Mouse (Mus musculus) midbrain, embryonic 13.5 days (tissue): ENCODE measurements around the gene Pcnx. TPM values are rescaled to one million over a fixed set of nuclear protein-coding genes. Genes with fewer than 3 reads are reported as not detected.

Source experiments
- ATAC-seq: fragments of 200-750 bp; cut with Nextera tagmentation; 2 replicates; pipeline ENCODE4 v1.8.0; 2017; ENCODE audit warnings: mild to moderate bottlenecking, moderate TSS enrichment, moderate library complexity
- H3K27ac ChIP-seq: fragments of 300-500 bp; sonication (generic); 2 replicates; pipeline ENCODE4 v1.5.1; 2015; ENCODE audit warnings: inconsistent platforms, mild to moderate bottlenecking, moderate library complexity
- H3K27me3 ChIP-seq: fragments of 300-500 bp; sonication (generic); 2 replicates; pipeline ENCODE4 v1.6.1; 2015; ENCODE audit warnings: mild to moderate bottlenecking, inconsistent platforms
- H3K36me3 ChIP-seq: fragments of 300-500 bp; sonication (generic); 2 replicates; pipeline ENCODE4 v1.6.1; 2015; ENCODE audit warnings: mild to moderate bottlenecking, inconsistent platforms
- H3K4me1 ChIP-seq: fragments of 300-500 bp; sonication (generic); replicated peaks from 2 replicates; pipeline ENCODE4 v1.6.1; 2015; ENCODE audit warnings: inconsistent platforms
- H3K4me2 ChIP-seq: fragments of 300-500 bp; sonication (generic); replicated peaks from 2 replicates; pipeline ENCODE4 v1.6.1; 2015; ENCODE audit warnings: moderate library complexity, mild to moderate bottlenecking, inconsistent platforms
- H3K4me3 ChIP-seq: fragments of 300-500 bp; sonication (generic); replicated peaks from 2 replicates; pipeline ENCODE4 v1.5.1; 2015; ENCODE audit warnings: mild to moderate bottlenecking, inconsistent platforms
- H3K9ac ChIP-seq: fragments of 300-500 bp; sonication (generic); replicated peaks from 2 replicates; pipeline ENCODE4 v1.6.1; 2015; ENCODE audit warnings: mild to moderate bottlenecking, inconsistent platforms
- H3K9me3 ChIP-seq: fragments of 300-500 bp; sonication (generic); 2 replicates; pipeline ENCODE4 v1.6.1; 2016; ENCODE audit warnings: mild to moderate bottlenecking, inconsistent platforms
- WGBS: fragments of 180-500 bp; shearing (Covaris S2); methylation state at CpG from one replicate; pipeline ENCODE4 v1.1.7; 2015; 5-methylcytosine and 5-hydroxymethylcytosine counted together
- polyA plus RNA-seq: library from polyadenylated mRNA; unstranded; fragments of >200 nt; fragmentation: Nextera tagmentation; extraction: Ambion mirVana; gene quantifications from 2 replicates; pipeline ENCODE4 v1.2.1, GENCODE M21; 2015

Pcnx gene
- polyA plus RNA-seq, result 8.2 and 9.4 TPM in 2 replicates

DNA sequence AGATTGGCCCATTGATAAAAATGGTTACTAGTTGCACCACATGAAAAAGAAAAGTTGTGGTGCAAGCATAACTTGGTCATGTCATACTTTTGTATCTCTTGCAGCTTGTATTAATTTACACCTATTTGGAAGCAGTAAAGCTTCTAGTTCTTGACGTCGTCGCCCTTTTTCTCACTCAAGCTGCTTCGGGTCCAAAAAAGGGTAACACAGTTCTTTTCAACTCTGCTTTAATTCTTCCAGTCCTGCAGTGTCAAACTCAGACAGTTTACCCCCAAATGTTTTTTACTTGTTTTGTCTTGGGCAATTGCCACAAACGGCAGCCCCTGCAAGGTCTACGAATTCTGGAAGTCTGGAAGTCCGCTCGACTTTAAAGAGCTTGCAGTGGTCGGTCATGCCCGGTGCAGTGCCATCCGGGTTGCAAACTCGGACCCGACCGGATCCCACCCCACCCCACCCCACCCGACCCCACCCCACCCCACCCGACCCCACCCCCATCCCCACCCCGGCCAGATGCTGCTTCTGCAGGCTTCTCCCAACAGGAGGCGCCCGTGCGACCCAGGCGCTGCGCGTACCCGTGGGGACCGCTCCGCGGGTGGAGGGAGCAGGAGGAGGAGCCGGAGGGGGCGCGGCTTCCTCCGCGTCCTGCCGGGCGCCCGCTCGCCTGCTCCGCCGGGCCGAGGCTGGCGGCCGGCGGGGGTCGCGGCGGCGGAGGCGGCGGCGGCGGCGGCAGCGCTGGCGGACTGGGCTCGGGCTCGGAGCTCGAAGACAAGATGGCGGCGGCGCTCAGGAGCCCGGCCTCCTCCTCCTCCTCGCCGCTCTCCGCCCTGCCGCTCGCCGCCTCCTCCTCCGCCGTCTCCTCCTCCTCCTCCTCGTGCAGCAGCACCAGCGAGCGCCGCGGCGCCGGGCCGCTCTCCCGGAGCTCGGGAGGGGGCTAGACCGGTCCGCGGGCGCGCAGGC lies at the start of gene Pcnx:
Gene Pcnx, plus strand, starts transcription at position 673 of the 957 bp plus-strand sequence.
- peaks cover 46% of the 10 kb centered on the region for H3K4me1 ChIP-seq
- H3K4me2 ChIP-seq, result peak within 1 kb of the TSS; percentile 74
- no peaks in the 10 kb centered on the region for H3K9me3 ChIP-seq
- ATAC-seq, result peak; percentile 87
- no peaks in the 10 kb centered on the region for H3K36me3 ChIP-seq
- WGBS, result 4% methylated on average over 41 of the region's 83 CpGs
- H3K9ac ChIP-seq, result peak within 1 kb of the TSS; percentile 94
- H3K27ac ChIP-seq, result peak within 1 kb of the TSS; percentile 96
- peak within 1 kb of the TSS; percentile 97 for H3K4me3 ChIP-seq
- peaks cover 3% of the 10 kb centered on the region; the same call in 1 of the 2 replicates for H3K27me3 ChIP-seq

GRCm38 (mm10) chr12:81810417-81810816 lies 49.4 kb upstream of the Pcnx start:
- Histone ChIP-seq H3K9ac (no peak overlapping the region), H3K9me3 (no peaks in the 10 kb centered on the region), H3K4me1 (peaks cover 21% of the 10 kb centered on the region), H3K27me3 (peaks cover 22% of the 10 kb centered on the region), H3K4me3 (no peak overlapping the region), H3K4me2 (no peak overlapping the region), H3K36me3 (no peaks in the 10 kb centered on the region), H3K27ac (no peak overlapping the region)
- WGBS, result 29% methylated on average over 8 of the region's 8 CpGs
- no peak for ATAC-seq

- H3K4me2 ChIP-seq, result no peak overlapping the region
- H3K9me3 ChIP-seq, result no peaks in the 10 kb centered on the region
- 95% methylated on average over 5 of the region's 5 CpGs for WGBS
- H3K27ac ChIP-seq, result no peak overlapping the region
- H3K4me3 ChIP-seq, result no peak overlapping the region
- no peak for ATAC-seq
- peaks cover 5% of the 10 kb centered on the region for H3K27me3 ChIP-seq
- H3K9ac ChIP-seq, result no peak overlapping the region
- H3K4me1 ChIP-seq, result peaks cover 9% of the 10 kb centered on the region
- no peaks in the 10 kb centered on the region for H3K36me3 ChIP-seq
Measured at GRCm38 (mm10) chr12:81814742-81815141, 45.1 kb upstream of the Pcnx start.

- no peaks in the 10 kb centered on the region for H3K9me3 ChIP-seq
- 6% methylated on average over 10 of the region's 10 CpGs for WGBS
Measured at GRCm38 (mm10) chr12:81816330-81817125, 43.3 kb upstream of the Pcnx start.

DNA sequence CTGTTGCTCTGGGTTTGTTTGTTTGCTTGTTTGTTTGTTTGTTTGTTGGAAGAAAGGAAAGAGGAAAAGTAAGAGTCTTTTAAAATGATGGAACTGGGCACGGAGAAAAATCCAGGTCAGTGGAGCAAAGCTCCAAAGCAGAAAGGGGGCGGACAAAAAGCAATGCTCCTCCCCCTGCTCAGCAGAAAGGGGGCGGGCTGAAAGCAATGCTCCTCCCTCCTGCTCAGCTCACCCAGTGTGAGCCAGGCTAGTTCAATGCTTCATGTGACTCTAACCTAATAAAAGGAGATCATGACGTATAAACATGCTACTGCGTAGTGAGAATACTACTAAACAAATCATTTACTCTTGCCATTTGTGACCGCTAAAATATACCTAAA lies 42.7 kb upstream of the Pcnx start:
- Histone ChIP-seq H3K27me3 (peaks cover 5% of the 10 kb centered on the region; the same call in 1 of the 2 replicates), H3K4me2 (peak overlapping the region; percentile 32), H3K4me1 (peaks cover 9% of the 10 kb centered on the region), H3K36me3 (no peaks in the 10 kb centered on the region), H3K27ac (no peak overlapping the region), H3K9me3 (no peaks in the 10 kb centered on the region), H3K9ac (no peak overlapping the region), H3K4me3 (no peak overlapping the region)
- ATAC-seq, result 0 out of 2 replicates have a peak, but pooled peaks have one; percentile 40
- 43% methylated on average over 6 of the region's 6 CpGs for WGBS

More at GRCm38 (mm10) chr12:81816330-81817125, 43.3 kb upstream of the Pcnx start:
- Histone ChIP-seq H3K4me2 (peak overlapping the region; percentile 32), H3K9ac (no peak overlapping the region), H3K27ac (peak overlapping the region; percentile 41), H3K4me1 (peaks cover 9% of the 10 kb centered on the region), H3K27me3 (peaks cover 5% of the 10 kb centered on the region; the same call in 1 of the 2 replicates), H3K4me3 (no peak overlapping the region), H3K36me3 (no peaks in the 10 kb centered on the region)
- ATAC-seq, result peak; percentile 45; the same call in 1 of the 2 replicates

GRCm38 (mm10) chr12:81820700-81821099 lies 39.1 kb upstream of the Pcnx start:
- no peaks in the 10 kb centered on the region for H3K36me3 ChIP-seq
- 90% methylated on average over 4 of the region's 4 CpGs for WGBS
- no peak for ATAC-seq
- H3K27ac ChIP-seq, result no peak overlapping the region
- no peak overlapping the region for H3K4me3 ChIP-seq
- H3K4me1 ChIP-seq, result peaks cover 9% of the 10 kb centered on the region
- H3K9ac ChIP-seq, result no peak overlapping the region
- H3K9me3 ChIP-seq, result no peaks in the 10 kb centered on the region
- H3K27me3 ChIP-seq, result no peaks in the 10 kb centered on the region
- no peak overlapping the region for H3K4me2 ChIP-seq

- Histone ChIP-seq H3K4me3 (no peak overlapping the region), H3K36me3 (no peaks in the 10 kb centered on the region), H3K9ac (no peak overlapping the region), H3K27ac (no peak overlapping the region), H3K4me1 (no peaks in the 10 kb centered on the region), H3K9me3 (no peaks in the 10 kb centered on the region), H3K27me3 (no peaks in the 10 kb centered on the region), H3K4me2 (no peak overlapping the region)
- ATAC-seq, result no peak
- WGBS, result 86% methylated on average over 4 of the region's 4 CpGs
Measured at GRCm38 (mm10) chr12:81822176-81822575, 37.6 kb upstream of the Pcnx start.

DNA sequence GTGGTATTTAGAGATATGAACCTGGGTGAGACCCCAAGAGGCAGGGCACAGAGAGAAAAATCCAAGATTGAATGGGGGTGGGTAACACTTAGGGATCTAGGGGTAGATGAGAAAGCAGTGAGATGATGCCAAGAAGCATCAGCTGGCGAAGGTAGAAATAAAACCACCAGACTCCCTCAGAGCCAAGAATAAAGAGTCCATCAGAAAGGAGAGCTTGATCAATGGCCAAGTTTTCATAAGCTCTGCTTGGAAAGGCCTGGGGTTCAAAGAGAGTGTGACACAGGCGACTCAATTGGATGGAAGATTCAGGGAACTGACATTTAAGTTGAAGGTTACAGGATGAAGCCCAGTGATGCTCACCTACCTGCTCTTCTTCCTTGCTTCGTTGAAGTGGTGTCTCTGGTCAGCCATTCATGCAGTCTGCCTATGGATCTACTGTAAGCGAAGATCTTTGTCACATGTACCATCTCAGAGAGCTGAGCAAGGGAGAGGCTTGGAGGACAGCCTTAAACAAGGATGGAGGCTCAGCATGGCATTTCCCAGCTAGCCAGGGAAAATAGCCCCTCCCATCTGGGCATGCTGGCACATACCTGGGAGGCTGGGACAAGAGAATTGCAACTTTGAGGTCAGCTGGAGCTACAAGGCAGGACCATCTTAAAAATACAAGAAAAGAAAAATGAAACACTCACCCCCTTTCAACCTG lies 36.9 kb upstream of the Pcnx start:
- no peak overlapping the region for H3K9ac ChIP-seq
- H3K9me3 ChIP-seq, result no peaks in the 10 kb centered on the region
- no peak overlapping the region for H3K27ac ChIP-seq
- H3K4me1 ChIP-seq, result no peaks in the 10 kb centered on the region
- H3K4me2 ChIP-seq, result no peak overlapping the region
- no peaks in the 10 kb centered on the region for H3K27me3 ChIP-seq
- H3K36me3 ChIP-seq, result no peaks in the 10 kb centered on the region
- WGBS, result 84% methylated on average over 4 of the region's 4 CpGs
- no peak for ATAC-seq
- no peak overlapping the region for H3K4me3 ChIP-seq

DNA sequence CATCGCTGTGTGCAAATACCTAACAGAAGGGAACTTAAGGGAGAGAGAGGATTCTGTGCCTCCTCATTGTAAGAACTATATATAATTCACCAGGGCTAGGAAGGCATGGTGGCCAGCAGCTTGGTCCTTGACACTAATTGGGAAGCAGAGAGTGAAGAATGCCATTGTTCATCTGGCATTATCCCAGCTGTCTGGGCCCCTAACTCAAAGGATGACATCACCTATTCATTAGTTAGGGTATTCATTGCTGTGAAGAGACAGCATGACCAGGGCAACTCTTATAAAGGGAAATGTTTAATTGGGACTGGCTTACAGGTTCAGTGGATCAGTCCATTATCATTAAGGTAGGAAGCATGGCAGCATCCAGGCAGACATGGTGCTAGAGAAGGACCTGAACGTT lies 31.5 kb upstream of the Pcnx start:
- H3K27ac ChIP-seq, result no peak overlapping the region
- no peak overlapping the region for H3K9ac ChIP-seq
- peaks cover 2% of the 10 kb centered on the region; the same call in 1 of the 2 replicates for H3K4me1 ChIP-seq
- H3K4me3 ChIP-seq, result no peak overlapping the region
- no peaks in the 10 kb centered on the region for H3K9me3 ChIP-seq
- no peaks in the 10 kb centered on the region for H3K36me3 ChIP-seq
- no peaks in the 10 kb centered on the region for H3K27me3 ChIP-seq
- no peak for ATAC-seq
- WGBS, result 62% methylated on average over 2 of the region's 2 CpGs
- no peak overlapping the region for H3K4me2 ChIP-seq

GRCm38 (mm10) chr12:81832039-81832738 lies 27.6 kb upstream of the Pcnx start:
- whole genome bisulfite sequencing, result 74% methylated on average over 5 of the region's 5 CpGs
- H3K4me1 ChIP-seq, result peaks cover 2% of the 10 kb centered on the region; the same call in 1 of the 2 replicates

GRCm38 (mm10) chr12:81833094-81833493 lies 26.7 kb upstream of the Pcnx start:
- peaks cover 2% of the 10 kb centered on the region; the same call in 1 of the 2 replicates for H3K4me1 ChIP-seq
- 98% methylated on average over 2 of the region's 2 CpGs for WGBS
- H3K27me3 ChIP-seq, result no peaks in the 10 kb centered on the region
- no peak overlapping the region for H3K4me2 ChIP-seq
- H3K4me3 ChIP-seq, result no peak overlapping the region
- no peak overlapping the region for H3K9ac ChIP-seq
- no peaks in the 10 kb centered on the region for H3K36me3 ChIP-seq
- no peak overlapping the region for H3K27ac ChIP-seq
- H3K9me3 ChIP-seq, result no peaks in the 10 kb centered on the region
- ATAC-seq, result no peak

More at GRCm38 (mm10) chr12:81832039-81832738, 27.6 kb upstream of the Pcnx start:
- Histone ChIP-seq H3K27ac (no peak overlapping the region), H3K36me3 (no peaks in the 10 kb centered on the region), H3K4me3 (no peak overlapping the region), H3K27me3 (no peaks in the 10 kb centered on the region), H3K9ac (no peak overlapping the region), H3K9me3 (no peaks in the 10 kb centered on the region), H3K4me2 (no peak overlapping the region)
- no peak for ATAC-seq
